Mouse (Mus musculus) MEL (cell line): ENCODE measurements at regions not wholly inside any gene's neighbourhood (a gene's known extent, or its start where the extent isn't known, plus 50 kb on each side); places are given as distances from the start of the nearest gene placed in this dataset.

Source experiments
- DNase-seq: peaks from one replicate; pipeline ENCODE4 v3.0.0; 2011; ENCODE audit warnings: low read depth, low spot score
- H3K27ac ChIP-seq: 2 replicates; pipeline ENCODE4 v1.5.1; 2012; ENCODE audit warnings: low read depth, mild to moderate bottlenecking, control low read depth, low read length, moderate library complexity; ENCODE audit not compliant: control insufficient read depth
- H3K27me3 ChIP-seq, 2 experiments: fragments of 150-350 bp in 1 of 2; sonication (generic) in 1 of 2; 2 replicates each; pipeline ENCODE4 v1.6.1; 2012; ENCODE audit warnings: low read length in 2 of 2, mild to moderate bottlenecking in 2 of 2, improper control_type of control experiment in 1 of 2, moderate library complexity in 1 of 2; ENCODE audit not compliant: insufficient read depth in 2 of 2, control insufficient read depth in 1 of 2
- H3K36me3 ChIP-seq, 2 experiments: 2 replicates each; pipeline ENCODE4 v1.6.1; 2012 to 2014; ENCODE audit warnings: low read length in 2 of 2, improper control_type of control experiment in 1 of 2, inconsistent platforms in 1 of 2, mild to moderate bottlenecking in 1 of 2; ENCODE audit not compliant: insufficient read depth in 2 of 2, control insufficient read depth in 1 of 2
- H3K4me1 ChIP-seq, 2 experiments: fragments of 150-350 bp in 1 of 2; sonication (generic) in 1 of 2; 2 replicates each; pipeline ENCODE4 v1.6.1; 2012; ENCODE audit warnings: low read length in 2 of 2, improper control_type of control experiment in 1 of 2, mild to moderate bottlenecking in 1 of 2; ENCODE audit not compliant: insufficient read depth in 2 of 2, control insufficient read depth in 1 of 2
- H3K4me3 ChIP-seq, 2 experiments: fragments of 150-350 bp in 1 of 2; sonication (generic) in 1 of 2; 2 replicates each; pipeline ENCODE4 v1.5.1; 2012; ENCODE audit warnings: low read depth in 2 of 2, low read length in 2 of 2, mild to moderate bottlenecking in 2 of 2, moderate library complexity in 2 of 2, control low read depth in 1 of 2, improper control_type of control experiment in 1 of 2; ENCODE audit not compliant: control insufficient read depth in 1 of 2, insufficient read depth in 1 of 2
- H3K79me2 ChIP-seq: 2 replicates; pipeline ENCODE4 v1.6.1; 2012; ENCODE audit warnings: mild to moderate bottlenecking, low read length, moderate library complexity; ENCODE audit not compliant: control insufficient read depth, poor library complexity, insufficient read depth
- H3K9ac ChIP-seq: 2 replicates; pipeline ENCODE4 v1.6.1; 2012; ENCODE audit warnings: low read depth, mild to moderate bottlenecking, control low read depth, low read length, moderate library complexity; ENCODE audit not compliant: control insufficient read depth, poor library complexity, severe bottlenecking
- H3K9me3 ChIP-seq: fragments of 150-350 bp; sonication (generic); replicated peaks from 2 replicates; pipeline ENCODE4 v1.6.1; 2012; ENCODE audit warnings: mild to moderate bottlenecking, low read length, improper control_type of control experiment, moderate library complexity; ENCODE audit not compliant: insufficient read depth
- BHLHE40 ChIP-seq: IDR thresholded peaks from 2 replicates; pipeline ENCODE4 v1.6.1; 2012; ENCODE audit warnings: low read depth, mild to moderate bottlenecking, inconsistent platforms, low read length, improper control_type of control experiment, borderline replicate concordance
- CHD1 ChIP-seq: IDR thresholded peaks from 2 replicates; pipeline ENCODE4 v1.6.1; 2012; ENCODE audit warnings: low read depth, mild to moderate bottlenecking, inconsistent platforms, low read length, improper control_type of control experiment
- CHD2 ChIP-seq: IDR thresholded peaks from 2 replicates; pipeline ENCODE4 v1.6.1; 2011; ENCODE audit warnings: low read length, improper control_type of control experiment
- E2F4 ChIP-seq: IDR thresholded peaks from 2 replicates; pipeline ENCODE4 v1.6.1; 2011; ENCODE audit warnings: low read depth, low read length, improper control_type of control experiment, borderline replicate concordance
- ELF1 ChIP-seq: IDR thresholded peaks from 2 replicates; pipeline ENCODE4 v1.6.1; 2014; ENCODE audit warnings: low read depth, mild to moderate bottlenecking, inconsistent platforms, low read length, improper control_type of control experiment, moderate library complexity
- EP300 ChIP-seq, 2 experiments: IDR thresholded peaks; 2 replicates each; pipeline ENCODE4 v1.6.1; 2011; ENCODE audit warnings: improper control_type of control experiment in 2 of 2, low read length in 2 of 2, low read depth in 1 of 2, mild to moderate bottlenecking in 1 of 2
- GABPA ChIP-seq: IDR thresholded peaks from 2 replicates; pipeline ENCODE4 v1.6.1; 2012; ENCODE audit warnings: low read depth, mild to moderate bottlenecking, inconsistent platforms, low read length, improper control_type of control experiment, moderate library complexity
- GATA1 ChIP-seq: IDR thresholded peaks from 2 replicates; pipeline ENCODE4 v1.6.1; 2011; ENCODE audit warnings: low read depth, low read length, improper control_type of control experiment
- HCFC1 ChIP-seq: IDR thresholded peaks from 2 replicates; pipeline ENCODE4 v1.6.1; 2012; ENCODE audit warnings: low read depth, mild to moderate bottlenecking, inconsistent platforms, low read length, improper control_type of control experiment, moderate library complexity
- JUND ChIP-seq: IDR thresholded peaks from 2 replicates; pipeline ENCODE4 v1.6.1; 2011; ENCODE audit warnings: low read depth, mild to moderate bottlenecking, improper control_type of control experiment, low read length
- KAT2A ChIP-seq: conservative IDR thresholded peaks from 2 replicates; pipeline ENCODE4 v1.6.1; 2012; ENCODE audit warnings: low read depth, low read length, improper control_type of control experiment, inconsistent platforms
- MAFK ChIP-seq: IDR thresholded peaks from 2 replicates; pipeline ENCODE4 v1.6.1; 2011; ENCODE audit warnings: low read depth, mild to moderate bottlenecking, low read length, improper control_type of control experiment, borderline replicate concordance
- MAX ChIP-seq: IDR thresholded peaks from 2 replicates; pipeline ENCODE4 v1.6.1; 2011; ENCODE audit warnings: low read length, improper control_type of control experiment
- MXI1 ChIP-seq: IDR thresholded peaks from 2 replicates; pipeline ENCODE4 v1.6.1; 2011; ENCODE audit warnings: mild to moderate bottlenecking, low read depth, low read length, improper control_type of control experiment
- MYB ChIP-seq: IDR thresholded peaks from 2 replicates; pipeline ENCODE4 v1.6.1; 2011; ENCODE audit warnings: mild to moderate bottlenecking, low read depth, low read length, improper control_type of control experiment
- MYC ChIP-seq: IDR thresholded peaks from 2 replicates; pipeline ENCODE4 v1.6.1; 2011; ENCODE audit warnings: low read depth, mild to moderate bottlenecking, low read length, improper control_type of control experiment, moderate library complexity
- POLR2A ChIP-seq, 2 experiments: IDR thresholded peaks; 2 replicates each; pipeline ENCODE4 v1.6.1; 2011 to 2012; ENCODE audit warnings: low read length in 2 of 2, mild to moderate bottlenecking in 2 of 2, control low read depth in 1 of 2, improper control_type of control experiment in 1 of 2, low read depth in 1 of 2, moderate library complexity in 1 of 2; ENCODE audit not compliant: control insufficient read depth in 1 of 2, insufficient read depth in 1 of 2, poor library complexity in 1 of 2
- POLR2AphosphoS5 ChIP-seq: IDR thresholded peaks from 2 replicates; pipeline ENCODE4 v1.6.1; 2012; ENCODE audit warnings: low read depth, borderline replicate concordance, mild to moderate bottlenecking, inconsistent platforms, low read length, moderate library complexity, mixed read lengths
- RAD21 ChIP-seq: IDR thresholded peaks from 2 replicates; pipeline ENCODE4 v1.6.1; 2011; ENCODE audit warnings: mild to moderate bottlenecking, low read depth, low read length, improper control_type of control experiment
- RCOR1 ChIP-seq: IDR thresholded peaks from 2 replicates; pipeline ENCODE4 v1.6.1; 2012; ENCODE audit warnings: low read depth, mild to moderate bottlenecking, inconsistent platforms, low read length, improper control_type of control experiment
- SMC3 ChIP-seq: IDR thresholded peaks from 2 replicates; pipeline ENCODE4 v1.6.1; 2011; ENCODE audit warnings: low read depth, low read length, improper control_type of control experiment
- TCF12 ChIP-seq: IDR thresholded peaks from 2 replicates; pipeline ENCODE4 v1.6.1; 2014; ENCODE audit warnings: low read depth, mild to moderate bottlenecking, inconsistent platforms, low read length, improper control_type of control experiment, moderate library complexity
- USF1 ChIP-seq: IDR thresholded peaks from 2 replicates; pipeline ENCODE4 v1.6.1; 2014; ENCODE audit warnings: low read depth, mild to moderate bottlenecking, inconsistent platforms, low read length, improper control_type of control experiment, moderate library complexity
- ZC3H11A ChIP-seq: IDR thresholded peaks from 2 replicates; pipeline ENCODE4 v1.6.1; 2012; ENCODE audit warnings: low read depth, mild to moderate bottlenecking, inconsistent platforms, low read length, improper control_type of control experiment
- ZMIZ1 ChIP-seq: IDR thresholded peaks from 2 replicates; pipeline ENCODE4 v1.6.1; 2012; ENCODE audit warnings: low read depth, mild to moderate bottlenecking, inconsistent platforms, low read length, improper control_type of control experiment, moderate library complexity
- ZNF384 ChIP-seq: IDR thresholded peaks from 2 replicates; pipeline ENCODE4 v1.6.1; 2012; ENCODE audit warnings: low read depth, mild to moderate bottlenecking, inconsistent platforms, low read length, improper control_type of control experiment

GRCm38 (mm10) chr3:52859848-52860247, 157.2 kb downstream of the Cog6 start:
- no peak overlapping the region for H3K9ac ChIP-seq
- no peaks in the 10 kb centered on the region for H3K27me3 ChIP-seq
- no peaks in the 10 kb centered on the region for H3K79me2 ChIP-seq
- no peaks in the 10 kb centered on the region for H3K4me1 ChIP-seq
- H3K27ac ChIP-seq: no peak overlapping the region
- H3K4me3 ChIP-seq: no peak overlapping the region
- no peaks in the 10 kb centered on the region for H3K9me3 ChIP-seq
- TF ChIP-seq JUND: no peak
- no peak for TF ChIP-seq MXI1
- TF ChIP-seq MYB: no peak
- no peak for TF ChIP-seq USF1
- no peak for TF ChIP-seq POLR2A (IDR thresholded peaks at IDR 0.05; ENCODE audit: control insufficient read depth in 1 of 2, insufficient read depth in 1 of 2, low read depth in 1 of 2, low read length in 2 of 2, poor library complexity in 1 of 2)
- TF ChIP-seq BHLHE40: no peak
- TF ChIP-seq CHD1: no peak
- no peak for TF ChIP-seq RAD21
- no peak for TF ChIP-seq GABPA
- no peak for TF ChIP-seq TCF12
- TF ChIP-seq MYC: no peak
- no peak for TF ChIP-seq EP300 (IDR thresholded peaks at IDR 0.05; ENCODE audit: low read depth in 1 of 2, low read length in 2 of 2)
- no peak for TF ChIP-seq RCOR1
- no peak for TF ChIP-seq MAX
- TF ChIP-seq ZC3H11A: no peak
- no peak for TF ChIP-seq E2F4
- TF ChIP-seq KAT2A: no peak
- no peak for TF ChIP-seq GATA1
- no peak for TF ChIP-seq ELF1
- no peak for TF ChIP-seq MAFK
- DNase-seq: no peak
- no peaks in the 10 kb centered on the region for H3K36me3 ChIP-seq

- Histone ChIP-seq H3K27me3 (no peaks in the 10 kb centered on the region), H3K4me3 (no peak overlapping the region), H3K36me3 (no peaks in the 10 kb centered on the region), H3K4me1 (no peaks in the 10 kb centered on the region), H3K9ac (no peak overlapping the region), H3K9me3 (no peaks in the 10 kb centered on the region), H3K27ac (no peak overlapping the region), H3K79me2 (no peaks in the 10 kb centered on the region)
- no peak for TF ChIP-seq ZMIZ1
- no peak for TF ChIP-seq EP300 (IDR thresholded peaks at IDR 0.05; ENCODE audit: low read depth in 1 of 2, low read length in 2 of 2)
- TF ChIP-seq SMC3: no peak
- TF ChIP-seq RAD21: no peak
- no peak for TF ChIP-seq MYC
- no peak for TF ChIP-seq CHD2
- TF ChIP-seq POLR2AphosphoS5: no peak
- no peak for TF ChIP-seq POLR2A (IDR thresholded peaks at IDR 0.05; ENCODE audit: control insufficient read depth in 1 of 2, insufficient read depth in 1 of 2, low read depth in 1 of 2, low read length in 2 of 2, poor library complexity in 1 of 2)
- TF ChIP-seq ZNF384: no peak
- TF ChIP-seq HCFC1: no peak
- no peak for TF ChIP-seq TCF12
- no peak for DNase-seq
Observed at GRCm38 (mm10) chr3:52859266-52859825, 157.7 kb downstream of the Cog6 start.
